Mouse (Mus musculus) bone marrow macrophage, adult 2 months (primary cell): ENCODE results near the gene Myct1.

Source experiments
- CTCF ChIP-seq: IDR thresholded peaks from 2 replicates; pipeline ENCODE4 v1.5.1; 2012; ENCODE audit warnings: low read depth, mild to moderate bottlenecking, low read length, moderate library complexity
- POLR2A ChIP-seq: IDR thresholded peaks from 2 replicates; pipeline ENCODE4 v1.6.1; 2012; ENCODE audit warnings: mild to moderate bottlenecking, low read depth, low read length, borderline replicate concordance

DNA sequence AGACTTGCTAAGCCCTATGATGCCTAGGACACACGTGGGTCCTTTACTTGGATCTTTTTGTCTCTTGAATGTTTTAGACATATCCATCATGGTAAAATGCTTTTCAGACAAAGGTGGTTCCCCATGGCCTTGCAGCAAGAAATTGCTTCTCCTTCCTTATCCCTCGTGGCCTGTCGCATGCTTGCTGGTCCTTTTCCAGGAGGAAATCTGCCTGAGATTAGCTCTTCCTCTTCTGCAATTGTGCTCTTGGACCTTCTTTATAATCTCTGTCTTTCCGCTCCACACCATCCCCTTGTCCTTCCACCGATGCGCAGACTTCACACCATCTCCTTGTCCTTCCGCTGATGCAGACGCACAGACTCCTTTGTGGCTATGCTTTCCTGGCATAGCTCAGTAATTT lies 23.5 kb upstream of the Myct1 start:
- TF ChIP-seq POLR2A (no peak), CTCF (no peak)
